Mouse (Mus musculus) forebrain, embryonic 16.5 days (tissue): ENCODE results near the gene Zfp941. TPM values are rescaled to one million over a fixed set of nuclear protein-coding genes. Genes with fewer than 3 reads are reported as not detected.
A peak's percentile ranks its signal among the peaks of the same experiment; 100 is the strongest.

Source experiments
- ATAC-seq: fragments of 200-750 bp; cut with Nextera tagmentation; 2 replicates; pipeline ENCODE4 v1.8.0; 2017; ENCODE audit warnings: mild to moderate bottlenecking, moderate library complexity
- H3K27ac ChIP-seq: fragments of 300-500 bp; sonication (generic); 2 replicates; pipeline ENCODE4 v1.5.1; 2014; ENCODE audit warnings: low read length, control low read depth
- H3K27me3 ChIP-seq: fragments of 300-500 bp; sonication (generic); replicated peaks from 2 replicates; pipeline ENCODE4 v1.6.1; 2014; ENCODE audit warnings: low read length; ENCODE audit not compliant: control insufficient read depth, insufficient read depth
- H3K36me3 ChIP-seq: fragments of 300-500 bp; sonication (generic); 2 replicates; pipeline ENCODE4 v1.6.1; 2014; ENCODE audit not compliant: control insufficient read depth, insufficient read depth
- H3K4me1 ChIP-seq: fragments of 300-500 bp; sonication (generic); replicated peaks from 2 replicates; pipeline ENCODE4 v1.6.1; 2014; ENCODE audit warnings: low read length; ENCODE audit not compliant: control insufficient read depth, insufficient read depth
- H3K4me2 ChIP-seq: fragments of 300-500 bp; sonication (generic); 2 replicates; pipeline ENCODE4 v1.6.1; 2014; ENCODE audit warnings: mild to moderate bottlenecking, low read length, control low read depth
- H3K4me3 ChIP-seq: fragments of 300-500 bp; sonication (generic); replicated peaks from 2 replicates; pipeline ENCODE4 v1.5.1; 2014; ENCODE audit warnings: mild to moderate bottlenecking, low read length, control low read depth
- H3K9ac ChIP-seq: fragments of 300-500 bp; sonication (generic); replicated peaks from 2 replicates; pipeline ENCODE4 v1.6.1; 2014; ENCODE audit warnings: low read depth, low read length, control low read depth
- H3K9me3 ChIP-seq: fragments of 300-500 bp; sonication (generic); 2 replicates; pipeline ENCODE4 v1.6.1; 2016; ENCODE audit warnings: low read length; ENCODE audit not compliant: control insufficient read depth
- WGBS: fragments of 180-500 bp; shearing (Covaris S2); extraction: QIAGEN DNeasy Blood & Tissue Kit; methylation state at CpG from one replicate; pipeline ENCODE4 v1.1.7; 2014; 5-methylcytosine and 5-hydroxymethylcytosine counted together
- polyA plus RNA-seq: library from polyadenylated mRNA; unstranded; fragments of >200 nt; fragmentation: Nextera tagmentation; extraction: Ambion mirVana; gene quantifications from 2 replicates; pipeline ENCODE4 v1.2.1, GENCODE M21; 2015

Gene Zfp941
- polyA plus RNA-seq, 1 experiment from 2014 or later = 15.3 TPM

GRCm38 (mm10) chr7:140828171-140828881 lies 6.3 kb upstream of the Zfp941 start:
- 34% methylated on average over 8 of the region's 8 CpGs for WGBS
- no peaks in the 10 kb centered on the region for H3K4me1 ChIP-seq
- no peak overlapping the region for H3K4me2 ChIP-seq
- H3K36me3 ChIP-seq = no peaks in the 10 kb centered on the region
- ATAC-seq = 0 out of 2 replicates have a peak, but pooled peaks have one; percentile 43
- H3K9me3 ChIP-seq = no peaks in the 10 kb centered on the region
- H3K27me3 ChIP-seq = peaks cover 5% of the 10 kb centered on the region; the same call in 1 of the 2 replicates
- H3K9ac ChIP-seq = no peak overlapping the region
- no peak overlapping the region for H3K4me3 ChIP-seq
- H3K27ac ChIP-seq = no peak overlapping the region

- 96% methylated on average over 4 of the region's 4 CpGs for WGBS
- no peak overlapping the region for H3K4me3 ChIP-seq
- no peak overlapping the region for H3K4me2 ChIP-seq
- H3K9me3 ChIP-seq = no peaks in the 10 kb centered on the region
- peaks cover 9% of the 10 kb centered on the region for H3K27me3 ChIP-seq
- peaks cover 10% of the 10 kb centered on the region for H3K4me1 ChIP-seq
- no peak overlapping the region for H3K9ac ChIP-seq
- no peak for ATAC-seq
- H3K27ac ChIP-seq = no peak overlapping the region
- H3K36me3 ChIP-seq = no peaks in the 10 kb centered on the region
Measured at GRCm38 (mm10) chr7:140822731-140823130, 753 bp upstream of the Zfp941 start.

- peaks cover 9% of the 10 kb centered on the region for H3K27me3 ChIP-seq
- peaks cover 10% of the 10 kb centered on the region for H3K4me1 ChIP-seq
- peak overlapping the region; percentile 38 for H3K27ac ChIP-seq
- peak overlapping the region; percentile 76 for H3K4me2 ChIP-seq
- peak; percentile 71 for ATAC-seq
- peak overlapping the region; percentile 57 for H3K9ac ChIP-seq
- no peaks in the 10 kb centered on the region for H3K9me3 ChIP-seq
- no peaks in the 10 kb centered on the region for H3K36me3 ChIP-seq
- H3K4me3 ChIP-seq = peak overlapping the region; percentile 55
- WGBS = 39% methylated on average over 5 of the region's 5 CpGs
Measured at GRCm38 (mm10) chr7:140821305-140821652, 699 bp downstream of the Zfp941 start.

- Histone ChIP-seq H3K27me3 (peaks cover 4% of the 10 kb centered on the region; the same call in 1 of the 2 replicates), H3K27ac (no peak overlapping the region), H3K4me2 (no peak overlapping the region), H3K4me1 (peaks cover 10% of the 10 kb centered on the region), H3K9ac (no peak overlapping the region), H3K9me3 (no peaks in the 10 kb centered on the region), H3K36me3 (no peaks in the 10 kb centered on the region), H3K4me3 (no peak overlapping the region)
- 56% methylated on average over 4 of the region's 4 CpGs for WGBS
- ATAC-seq = no peak
Measured at GRCm38 (mm10) chr7:140820173-140820572, 1.8 kb downstream of the Zfp941 start.

- Histone ChIP-seq H3K4me2 (no peak overlapping the region), H3K4me1 (no peaks in the 10 kb centered on the region), H3K27me3 (no peaks in the 10 kb centered on the region), H3K36me3 (peaks cover 7% of the 10 kb centered on the region; the same call in 1 of the 2 replicates), H3K4me3 (no peak overlapping the region), H3K9ac (no peak overlapping the region), H3K9me3 (no peaks in the 10 kb centered on the region), H3K27ac (no peak overlapping the region)
- 95% methylated on average over 12 of the region's 12 CpGs for WGBS
- no peak for ATAC-seq
Measured at GRCm38 (mm10) chr7:140812850-140813249, 9.1 kb downstream of the Zfp941 start.

- Histone ChIP-seq H3K9me3 (no peaks in the 10 kb centered on the region), H3K27me3 (no peaks in the 10 kb centered on the region), H3K36me3 (peaks cover 7% of the 10 kb centered on the region; the same call in 1 of the 2 replicates), H3K4me3 (no peak overlapping the region), H3K4me2 (no peak overlapping the region), H3K9ac (no peak overlapping the region), H3K4me1 (no peaks in the 10 kb centered on the region), H3K27ac (no peak overlapping the region)
- no peak for ATAC-seq
- WGBS = 79% methylated on average over 13 of the region's 13 CpGs
Measured at GRCm38 (mm10) chr7:140811714-140812113, 10.3 kb downstream of the Zfp941 start.

DNA sequence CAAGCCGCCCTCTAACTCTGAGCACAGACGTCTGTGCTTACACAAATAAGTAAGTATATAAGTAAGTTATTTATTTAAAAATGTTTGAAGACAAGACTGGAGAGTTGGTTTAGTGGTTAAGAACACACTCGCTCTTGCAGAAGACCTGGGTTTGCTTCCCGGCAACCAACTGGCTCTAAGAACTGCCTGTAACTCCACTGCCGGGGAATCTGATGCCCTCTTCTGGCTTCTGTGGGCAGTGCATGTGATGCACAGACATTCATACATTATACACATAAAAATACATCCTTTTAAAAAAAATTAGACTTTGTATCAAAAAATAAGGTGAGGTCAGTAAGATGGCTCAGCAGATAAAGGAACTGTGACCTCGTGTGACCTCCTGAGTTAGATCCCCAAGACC lies 11.5 kb downstream of the Zfp941 start:
- Histone ChIP-seq H3K36me3 (peaks cover 7% of the 10 kb centered on the region; the same call in 1 of the 2 replicates), H3K4me3 (no peak overlapping the region), H3K27ac (no peak overlapping the region), H3K9ac (no peak overlapping the region), H3K4me2 (no peak overlapping the region), H3K9me3 (no peaks in the 10 kb centered on the region), H3K4me1 (no peaks in the 10 kb centered on the region), H3K27me3 (no peaks in the 10 kb centered on the region)
- 94% methylated on average over 6 of the region's 6 CpGs for WGBS
- no peak for ATAC-seq

- no peak overlapping the region for H3K4me2 ChIP-seq
- H3K4me3 ChIP-seq = no peak overlapping the region
- H3K27me3 ChIP-seq = no peaks in the 10 kb centered on the region
- no peaks in the 10 kb centered on the region for H3K9me3 ChIP-seq
- no peaks in the 10 kb centered on the region for H3K36me3 ChIP-seq
- no peak overlapping the region for H3K9ac ChIP-seq
- no peak overlapping the region for H3K27ac ChIP-seq
- no peak for ATAC-seq
- 18% methylated on average over 1 of the region's 1 CpGs for WGBS
- H3K4me1 ChIP-seq = no peaks in the 10 kb centered on the region
Measured at GRCm38 (mm10) chr7:140805704-140806103, 16.3 kb downstream of the Zfp941 start.

DNA sequence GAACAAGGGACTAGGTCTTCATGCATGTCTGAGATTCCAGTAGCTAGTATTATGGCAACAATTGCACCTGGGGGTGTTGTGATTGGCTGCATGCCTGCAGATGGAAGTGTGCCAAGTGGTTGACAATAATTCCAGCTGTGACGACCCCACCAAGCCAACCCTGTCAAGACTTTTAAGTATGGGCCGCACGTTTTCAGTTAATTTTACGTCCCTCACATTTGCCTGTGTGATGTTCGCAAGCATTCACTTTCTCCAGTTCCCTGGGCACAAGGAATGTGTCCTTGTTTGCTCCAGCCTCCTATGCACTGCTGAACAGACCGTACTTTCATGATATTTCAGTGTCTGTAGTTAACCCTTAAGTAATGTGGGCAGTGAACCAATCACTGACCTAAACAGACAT lies 19.3 kb downstream of the Zfp941 start:
- Histone ChIP-seq H3K4me1 (no peaks in the 10 kb centered on the region), H3K9me3 (no peaks in the 10 kb centered on the region), H3K9ac (no peak overlapping the region), H3K27ac (no peak overlapping the region), H3K27me3 (no peaks in the 10 kb centered on the region), H3K4me2 (no peak overlapping the region), H3K4me3 (no peak overlapping the region), H3K36me3 (no peaks in the 10 kb centered on the region)
- ATAC-seq = no peak
- 65% methylated on average over 6 of the region's 6 CpGs for WGBS
